Mouse (Mus musculus) limb, embryonic 14.5 days (tissue): ENCODE results near the gene Dbx1. TPM values are rescaled to one million over a fixed set of nuclear protein-coding genes. Genes with fewer than 3 reads are reported as not detected.

ENCODE experiments used
- ATAC-seq: fragments of 200-750 bp; cut with Nextera tagmentation; 2 replicates; pipeline ENCODE4 v1.8.0; 2017; ENCODE audit warnings: low read depth, moderate number of reproducible peaks, moderate TSS enrichment; ENCODE audit not compliant: low FRiP score
- DNase-seq: peaks from one replicate; pipeline ENCODE4 v3.0.0-alpha.2; 2015; ENCODE audit warnings: low spot score
- H3K27ac ChIP-seq: fragments of 300-500 bp; sonication (generic); replicated peaks from 2 replicates; pipeline ENCODE4 v1.5.1; 2014; ENCODE audit warnings: low read depth, mild to moderate bottlenecking, low read length, moderate library complexity, mixed read lengths
- H3K27me3 ChIP-seq: fragments of 300-500 bp; sonication (generic); 2 replicates; pipeline ENCODE4 v1.6.1; 2014; ENCODE audit warnings: low read length, mixed read lengths; ENCODE audit not compliant: control insufficient read depth, insufficient read depth
- H3K36me3 ChIP-seq: fragments of 300-500 bp; sonication (generic); 2 replicates; pipeline ENCODE4 v1.6.1; 2014; ENCODE audit warnings: mild to moderate bottlenecking, low read length, moderate library complexity, mixed read lengths; ENCODE audit not compliant: control insufficient read depth, insufficient read depth
- H3K4me1 ChIP-seq: fragments of 300-500 bp; sonication (generic); 2 replicates; pipeline ENCODE4 v1.6.1; 2014; ENCODE audit warnings: antibody characterized with exemption, low read length, mixed read lengths; ENCODE audit not compliant: control insufficient read depth, insufficient read depth
- H3K4me2 ChIP-seq: fragments of 300-500 bp; sonication (generic); replicated peaks from 2 replicates; pipeline ENCODE4 v1.6.1; 2014; ENCODE audit warnings: low read depth, mild to moderate bottlenecking, low read length, moderate library complexity; ENCODE audit not compliant: severe bottlenecking
- H3K4me3 ChIP-seq: fragments of 300-500 bp; sonication (generic); replicated peaks from 2 replicates; pipeline ENCODE4 v1.5.1; 2014; ENCODE audit warnings: low read length
- H3K9ac ChIP-seq: fragments of 300-500 bp; sonication (generic); 2 replicates; pipeline ENCODE4 v1.6.1; 2014; ENCODE audit warnings: mild to moderate bottlenecking, low read depth, low read length, moderate library complexity; ENCODE audit not compliant: severe bottlenecking
- H3K9me3 ChIP-seq: fragments of 300-500 bp; sonication (generic); 2 replicates; pipeline ENCODE4 v1.6.1; 2016; ENCODE audit warnings: low read length; ENCODE audit not compliant: control insufficient read depth
- POLR2A ChIP-seq: fragments of 200-500 bp; IDR thresholded peaks from 2 replicates; pipeline ENCODE4 v1.8.0; 2012; ENCODE audit warnings: inconsistent platforms, mild to moderate bottlenecking, moderate library complexity, borderline replicate concordance; ENCODE audit not compliant: insufficient read depth, insufficient read length; ENCODE audit errors: extremely low read depth
- WGBS: fragments of 180-500 bp; shearing (Covaris S2); extraction: QIAGEN DNeasy Blood & Tissue Kit; methylation state at CpG from one replicate; pipeline ENCODE4 v1.1.7; 2014; 5-methylcytosine and 5-hydroxymethylcytosine counted together
- polyA plus RNA-seq, 2 experiments: library from polyadenylated mRNA; depleted of rRNA in 1 of 2; stranded (reverse) in 1 of 2; unstranded in 1 of 2; fragments of >200 nt; fragmentation: Nextera tagmentation in 1 of 2; extraction: Ambion mirVana in 1 of 2; gene quantifications; 2 replicates each; pipeline versions ENCODE4 v1.2.1 to v1.2.3; 2012 to 2014

Dbx1 gene
- polyA plus RNA-seq, 2 experiments = 3.4 to 4.3 TPM

GRCm38 (mm10) chr7:49635971-49636370, 678 bp downstream of the Dbx1 start:
- Histone ChIP-seq H3K4me3 (peak overlapping the region; percentile 14; the same call in 1 of the 2 replicates), H3K27ac (no peak overlapping the region), H3K27me3 (peaks cover 97% of the 10 kb centered on the region), H3K4me2 (no peak overlapping the region), H3K9ac (no peak overlapping the region), H3K9me3 (no peaks in the 10 kb centered on the region), H3K36me3 (no peaks in the 10 kb centered on the region), H3K4me1 (peaks cover 9% of the 10 kb centered on the region; the same call in 1 of the 2 replicates)
- DNase-seq (no peak), ATAC-seq (no peak)
- WGBS = under 1% methylated on average over 17 of the region's 22 CpGs
- no peak for TF ChIP-seq POLR2A

- Histone ChIP-seq H3K4me2 (no peak overlapping the region), H3K36me3 (no peaks in the 10 kb centered on the region), H3K4me1 (peaks cover 9% of the 10 kb centered on the region; the same call in 1 of the 2 replicates), H3K4me3 (peak overlapping the region; percentile 34; the same call in 1 of the 2 replicates), H3K27me3 (peaks cover 96% of the 10 kb centered on the region), H3K9ac (no peak overlapping the region), H3K9me3 (no peaks in the 10 kb centered on the region), H3K27ac (no peak overlapping the region)
- DNase-seq = no peak
- WGBS = under 1% methylated on average over 35 of the region's 35 CpGs
- TF ChIP-seq POLR2A = no peak
- ATAC-seq = no peak
These were observed 1.5 kb downstream of the Dbx1 start for GRCm38 (mm10) chr7:49635074-49635621.

- no peak overlapping the region for H3K27ac ChIP-seq
- H3K9ac ChIP-seq = no peak overlapping the region
- DNase-seq (no peak), ATAC-seq (no peak)
- peaks cover 93% of the 10 kb centered on the region for H3K27me3 ChIP-seq
- H3K4me2 ChIP-seq = peak overlapping the region; percentile 48; the same call in 1 of the 2 replicates
- no peaks in the 10 kb centered on the region for H3K36me3 ChIP-seq
- H3K9me3 ChIP-seq = no peaks in the 10 kb centered on the region
- H3K4me1 ChIP-seq = 0 out of 2 replicates have a peak, but pooled peaks cover 9% of the 10 kb centered on the region
- no peak for TF ChIP-seq POLR2A
- peak overlapping the region; percentile 34 for H3K4me3 ChIP-seq
- under 1% methylated on average over 26 of the region's 26 CpGs for WGBS
These were observed 2.2 kb downstream of the Dbx1 start for GRCm38 (mm10) chr7:49634291-49635073.

GRCm38 (mm10) chr7:49633375-49633956, 3.2 kb downstream of the Dbx1 start:
- Histone ChIP-seq H3K27ac (no peak overlapping the region), H3K9me3 (no peaks in the 10 kb centered on the region), H3K4me1 (0 out of 2 replicates have a peak, but pooled peaks cover 9% of the 10 kb centered on the region), H3K4me2 (peak overlapping the region; percentile 48), H3K27me3 (peaks cover 86% of the 10 kb centered on the region), H3K36me3 (no peaks in the 10 kb centered on the region), H3K4me3 (peak overlapping the region; percentile 34), H3K9ac (0 out of 2 replicates have a peak overlapping the region, but pooled peaks have one; percentile 28)
- DNase-seq (no peak), ATAC-seq (0 out of 2 replicates have a peak, but pooled peaks have one; percentile 31)
- 0% methylated on average over 33 of the region's 33 CpGs for WGBS
- no peak for TF ChIP-seq POLR2A

GRCm38 (mm10) chr7:49632391-49632790, 4.3 kb downstream of the Dbx1 start:
- 5% methylated on average over 24 of the region's 24 CpGs for WGBS
- Histone ChIP-seq H3K27ac (no peak overlapping the region), H3K4me1 (0 out of 2 replicates have a peak, but pooled peaks cover 9% of the 10 kb centered on the region), H3K4me3 (no peak overlapping the region), H3K4me2 (no peak overlapping the region), H3K27me3 (peaks cover 78% of the 10 kb centered on the region), H3K9me3 (no peaks in the 10 kb centered on the region), H3K9ac (no peak overlapping the region), H3K36me3 (no peaks in the 10 kb centered on the region)
- no peak for DNase-seq
- no peak for TF ChIP-seq POLR2A
- ATAC-seq = no peak
